Comparison of ENCODE assay signal across 23 mouse cellular contexts in the genomic region with DNA sequence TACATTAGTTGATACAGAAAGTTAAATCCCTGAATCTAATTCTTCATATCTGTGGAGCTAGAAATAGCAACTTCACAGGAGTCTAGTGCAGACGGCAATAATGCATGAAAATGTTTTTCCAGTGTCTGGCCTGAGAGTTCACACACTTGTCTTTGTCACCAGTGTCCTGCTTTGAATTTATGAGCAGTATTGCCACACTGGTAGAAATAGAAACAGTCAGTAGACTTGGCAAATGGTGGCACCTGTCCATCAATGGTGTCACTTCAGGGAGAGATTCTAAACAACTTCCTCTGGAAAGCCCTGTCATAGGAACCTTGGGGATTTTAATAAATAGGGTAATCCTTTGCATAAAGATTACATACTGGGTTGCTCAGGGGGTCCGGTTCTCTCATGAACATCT.
"Had no signal": no experiment of that assay in that cellular context is flagged by ENCODE, and none has a peak within 500 bp of the region (broad histone marks: within the 10 kb centered on the region; RNA-seq: fewer than 3 reads in every experiment).

No protein-coding gene starts in this region.

- H3K4me3 ChIP-seq: layer of hippocampus, adult 2 months; limb, embryonic 10.5 days; limb, embryonic 13.5 days; liver, embryonic 12.5 days; liver, embryonic 15.5 days; lung, embryonic 15.5 days; megakaryocyte, embryonic 14.5 days; midbrain, embryonic 10.5 days; midbrain, embryonic 15.5 days; neural tube, embryonic 12.5 days; neural tube, embryonic 15.5 days had no signal

- H3K27me3 ChIP-seq: limb, embryonic 13.5 days; liver, embryonic 12.5 days; liver, embryonic 15.5 days; lung, embryonic 15.5 days; megakaryocyte, embryonic 14.5 days; midbrain, embryonic 15.5 days; neural tube, embryonic 12.5 days; neural tube, embryonic 15.5 days had no signal

- H3K9me3 ChIP-seq: limb, embryonic 10.5 days; limb, embryonic 13.5 days; liver, embryonic 12.5 days; liver, embryonic 15.5 days; lung, embryonic 15.5 days; midbrain, embryonic 10.5 days; midbrain, embryonic 15.5 days; neural tube, embryonic 12.5 days; neural tube, embryonic 15.5 days had no signal

- H3K36me3 ChIP-seq: limb, embryonic 10.5 days; limb, embryonic 13.5 days; liver, embryonic 12.5 days; liver, embryonic 15.5 days; lung, embryonic 15.5 days; midbrain, embryonic 10.5 days; midbrain, embryonic 15.5 days; neural tube, embryonic 12.5 days; neural tube, embryonic 15.5 days had no signal

- ATAC-seq: intestine, postnatal 0 days; liver, embryonic 12.5 days; midbrain, embryonic 15.5 days had no signal

- DNase-seq: layer of hippocampus, adult 9-11 months; liver; lung, adult 18-20 months; lung, postnatal 10 days; right cerebral cortex, adult 18-20 months; right cerebral cortex, postnatal 14 days; right cerebral cortex, postnatal 4 days; thymus, adult 2 months; thymus, postnatal 14 days; thymus, postnatal 4 days had no signal

- H3K4me2 ChIP-seq: limb, embryonic 13.5 days; liver, embryonic 12.5 days; liver, embryonic 15.5 days; lung, embryonic 15.5 days; midbrain, embryonic 15.5 days; neural tube, embryonic 12.5 days; neural tube, embryonic 15.5 days had no signal

- H3K4me1 ChIP-seq: liver, embryonic 12.5 days; liver, embryonic 15.5 days; megakaryocyte, embryonic 14.5 days; midbrain, embryonic 10.5 days; midbrain, embryonic 15.5 days; neural tube, embryonic 12.5 days; neural tube, embryonic 15.5 days had no signal

- H3K9ac ChIP-seq: limb, embryonic 13.5 days; liver, embryonic 12.5 days; liver, embryonic 15.5 days; lung, embryonic 15.5 days; midbrain, embryonic 15.5 days; neural tube, embryonic 12.5 days; neural tube, embryonic 15.5 days had no signal

- H3K27ac ChIP-seq: layer of hippocampus, adult 2 months; limb, embryonic 10.5 days; limb, embryonic 13.5 days; liver, embryonic 12.5 days; liver, embryonic 15.5 days; lung, embryonic 15.5 days; midbrain, embryonic 10.5 days; midbrain, embryonic 15.5 days; neural tube, embryonic 12.5 days; neural tube, embryonic 15.5 days; stomach, postnatal 0 days had no signal
